Mouse (Mus musculus) embryo, embryonic 9.5 days (tissue): ENCODE results near the gene Mrps6.
A peak's percentile ranks its signal among the peaks of the same experiment; 100 is the strongest.

Experiments used
- DNase-seq: peaks from one replicate; pipeline ENCODE4 v3.0.0-alpha.2; 2017; ENCODE audit errors: extremely low spot score

Mrps6 gene

DNA sequence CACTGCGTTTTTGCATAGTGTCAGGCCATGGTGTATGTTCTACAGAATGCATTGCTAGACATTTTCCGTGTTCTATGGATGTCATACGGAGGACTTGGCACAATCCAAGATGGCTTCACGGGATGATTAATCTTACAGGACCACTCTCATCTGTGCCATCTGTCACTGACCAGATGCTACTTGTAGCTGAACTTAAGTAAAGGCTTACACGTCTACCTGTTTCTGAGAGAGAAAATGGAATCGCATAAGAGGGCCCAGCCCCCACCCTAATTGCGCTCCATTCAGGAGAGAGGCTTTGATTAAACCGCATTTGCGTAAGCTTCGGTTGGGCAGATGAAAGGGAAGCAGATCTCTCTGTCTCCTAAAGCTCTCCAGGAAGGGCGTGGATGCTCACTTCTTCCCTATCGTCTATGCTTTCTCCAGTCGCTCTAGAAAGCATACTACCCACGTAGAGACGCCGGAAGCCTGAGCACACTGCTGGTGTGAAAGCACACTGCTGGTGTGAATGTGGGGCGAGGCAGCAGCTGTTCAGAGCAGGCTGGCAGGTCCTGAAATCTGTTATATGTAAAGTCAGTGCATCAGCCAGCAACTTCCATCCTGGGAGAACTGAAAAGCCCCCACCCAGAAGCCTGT is 62.9 kb downstream of the Mrps6 start:
- DNase-seq: no peak

DNA sequence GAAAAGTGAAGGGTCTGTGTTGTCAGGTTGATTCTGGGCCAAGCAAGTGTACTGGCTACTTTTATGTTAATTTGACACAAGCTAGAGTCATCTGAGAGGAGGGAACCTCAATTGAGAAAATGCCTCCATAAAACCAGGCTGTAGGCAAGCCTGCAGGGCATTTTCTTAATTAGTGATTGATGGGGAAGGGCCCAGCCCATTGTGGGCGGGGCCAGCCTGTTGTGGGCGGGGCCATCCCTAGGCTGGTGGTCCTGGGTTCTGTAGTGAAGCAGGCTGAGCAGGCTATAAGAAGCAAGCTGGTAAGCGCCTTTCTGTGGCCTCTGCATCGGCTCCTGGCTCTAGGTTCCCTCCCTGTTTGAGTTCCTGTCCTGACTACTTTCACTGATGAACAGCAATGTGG is 69.2 kb downstream of the Mrps6 start:
- DNase-seq: no peak

DNA sequence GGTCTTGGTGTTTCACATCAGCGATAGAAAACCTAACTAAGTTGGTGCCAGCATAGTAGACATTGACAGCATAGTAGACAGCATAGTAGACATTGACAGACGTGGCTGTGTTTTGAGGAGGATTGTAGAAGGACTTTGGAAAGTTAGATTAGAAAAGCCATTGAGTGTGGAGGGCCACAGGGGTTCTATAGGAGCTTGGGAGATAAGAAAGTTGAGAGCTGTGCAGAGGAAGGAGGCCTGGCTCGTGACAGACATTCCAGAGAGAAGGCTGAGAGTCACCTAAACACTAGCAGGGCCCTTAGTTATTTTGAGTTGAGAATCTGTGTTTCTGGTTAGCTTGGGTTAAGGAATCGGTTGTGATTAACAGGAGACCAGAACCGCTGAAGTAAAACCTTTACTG is 69.6 kb downstream of the Mrps6 start:
- DNase-seq: no peak

DNA sequence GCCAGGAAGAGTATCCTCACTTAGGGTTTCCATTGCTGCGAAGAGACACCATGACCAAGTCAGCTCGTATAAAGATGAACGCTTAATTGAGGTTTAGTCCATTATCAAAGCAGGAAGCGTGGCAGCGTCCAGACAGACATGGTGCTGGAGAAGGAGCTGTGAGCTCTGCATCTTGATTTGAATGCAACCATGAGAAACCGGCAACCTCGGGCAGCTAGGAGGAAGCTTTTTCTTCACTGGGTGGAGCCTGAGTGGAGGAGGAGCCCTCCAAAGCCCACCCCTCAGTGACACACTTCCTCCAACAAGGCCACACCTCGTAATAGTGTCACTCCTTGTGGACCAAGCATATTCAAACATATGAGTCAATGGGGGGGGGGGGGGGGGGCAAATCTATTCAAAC is 71.8 kb downstream of the Mrps6 start:
- no peak for DNase-seq

DNA sequence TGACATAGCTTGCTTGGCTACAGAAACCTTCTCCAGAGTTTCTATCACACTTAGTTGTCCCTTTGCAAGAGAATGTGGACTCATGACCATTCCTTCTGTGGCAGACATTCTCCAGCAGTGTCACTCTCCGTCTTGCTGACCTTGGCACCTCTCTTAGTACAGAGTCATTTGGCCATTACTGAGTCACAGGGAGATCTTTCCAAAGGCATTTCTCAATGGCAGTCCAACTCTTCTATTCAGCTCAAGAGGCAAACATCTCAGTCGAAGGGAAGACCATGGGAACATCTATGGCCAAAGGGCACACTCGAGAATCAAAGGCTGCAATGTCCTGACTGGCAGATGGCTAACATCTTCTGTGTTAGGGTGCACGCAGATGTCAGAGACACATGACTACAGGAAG is 74.4 kb downstream of the Mrps6 start:
- no peak for DNase-seq

DNA sequence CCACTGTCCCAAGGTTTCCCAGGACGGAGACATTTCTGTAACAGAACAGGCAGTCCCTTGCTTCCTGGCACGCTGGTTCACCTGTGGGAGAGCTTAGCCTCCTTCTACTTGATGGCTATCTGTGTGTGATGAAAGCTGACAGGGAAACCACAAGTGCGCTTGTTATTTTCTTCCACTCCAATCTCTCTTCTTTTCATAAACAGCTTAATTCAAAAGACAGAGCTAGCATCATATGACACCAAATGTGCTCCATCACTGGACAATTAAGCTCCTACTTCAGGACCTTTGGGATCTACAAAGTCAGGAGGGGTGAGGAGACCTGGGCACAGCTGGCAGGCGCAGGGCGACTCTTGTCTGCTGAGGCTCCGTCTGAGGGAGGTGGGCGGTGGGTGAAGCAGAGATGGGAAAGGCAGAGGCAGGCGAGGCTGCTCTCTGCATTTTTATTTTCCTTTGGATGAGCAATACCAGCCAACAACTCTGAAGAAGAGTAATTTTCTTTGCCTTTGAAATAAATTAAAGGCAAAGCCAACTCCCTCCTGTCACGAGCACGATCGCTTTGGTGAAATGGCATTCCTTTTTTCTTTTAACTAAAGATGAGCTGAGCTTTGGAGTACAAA is 76.2 kb downstream of the Mrps6 start:
- DNase-seq: no peak

DNA sequence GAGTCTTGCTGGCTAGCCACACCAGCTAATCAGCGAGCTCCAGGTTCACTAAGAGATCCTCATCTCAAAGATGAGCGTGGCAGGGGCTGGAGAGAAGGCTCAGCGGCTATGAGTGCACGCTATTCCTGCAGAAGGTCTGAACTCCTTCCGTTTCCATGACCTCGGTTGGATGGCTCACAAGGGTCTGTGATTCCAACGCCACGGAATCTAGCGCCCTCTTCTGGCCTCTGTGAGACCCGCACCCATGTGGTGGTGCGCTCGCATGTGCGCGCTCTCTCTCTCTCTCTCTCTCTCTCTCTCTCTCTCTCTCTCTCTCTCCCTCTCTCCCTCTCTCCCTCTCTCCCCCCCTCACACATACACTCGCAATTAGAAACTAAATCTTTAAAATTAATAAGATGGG is 78.2 kb downstream of the Mrps6 start:
- no peak for DNase-seq

DNA sequence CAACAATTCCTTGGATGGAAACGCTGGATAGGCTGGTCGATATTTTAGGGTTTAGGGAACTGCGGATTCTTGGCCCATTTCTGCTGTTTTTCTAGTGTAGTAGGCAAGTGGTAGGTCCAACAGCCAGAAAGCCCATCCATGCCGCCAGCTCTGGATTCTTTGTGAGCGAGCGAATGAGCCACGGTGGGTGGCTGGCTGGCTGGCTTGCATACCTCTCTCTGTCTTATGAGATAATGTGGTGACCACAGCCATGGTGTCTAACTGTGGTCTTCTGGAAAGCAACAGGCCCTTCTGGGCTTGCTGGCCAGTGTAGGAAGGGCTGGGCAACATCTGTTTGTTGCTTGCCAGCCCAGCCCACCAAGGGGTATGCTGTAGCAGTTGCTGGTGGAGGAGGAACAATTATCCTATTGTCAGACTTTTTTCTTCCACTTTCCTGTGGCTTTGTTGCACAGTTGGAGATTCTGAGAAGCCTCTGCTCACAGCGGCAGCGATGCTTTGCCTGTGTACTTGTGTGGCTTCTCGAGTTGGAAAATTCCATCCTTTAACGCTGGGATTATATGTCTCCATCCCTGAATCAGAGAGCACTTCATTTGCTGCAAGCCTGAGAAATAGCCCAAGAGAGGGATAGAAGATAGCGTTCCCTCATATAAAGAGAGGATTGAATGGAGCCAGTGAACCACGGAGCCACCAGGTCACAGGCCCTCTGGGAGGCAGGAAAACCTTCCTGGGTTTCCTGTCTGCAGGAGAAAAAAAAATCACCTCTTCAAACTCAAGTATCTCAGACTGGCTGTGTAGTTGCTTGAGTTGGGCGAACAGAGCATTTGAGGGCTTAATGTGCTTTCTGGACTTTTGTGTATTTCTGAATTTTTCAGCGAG is 81.6 kb downstream of the Mrps6 start:
- peak; percentile 48 for DNase-seq

DNA sequence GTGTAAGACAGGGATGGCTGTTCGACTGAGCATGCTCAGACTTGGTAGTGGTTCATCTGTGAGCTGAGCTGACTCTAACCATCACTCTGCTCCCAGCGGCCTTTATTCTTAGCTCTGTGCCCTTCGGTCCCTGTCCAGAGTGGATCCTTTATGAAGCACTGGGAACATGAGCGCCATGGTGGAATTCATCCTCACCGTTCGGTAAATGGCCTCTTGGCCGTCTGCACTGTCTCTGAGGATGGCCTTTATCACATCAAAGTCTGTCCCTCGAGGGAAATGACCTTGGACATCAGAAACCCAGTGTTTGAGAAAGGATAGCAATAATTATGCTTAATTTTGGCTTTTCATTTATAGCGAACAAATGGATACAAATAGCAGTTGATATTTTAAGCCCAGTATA is 82.3 kb downstream of the Mrps6 start:
- DNase-seq: no peak

DNA sequence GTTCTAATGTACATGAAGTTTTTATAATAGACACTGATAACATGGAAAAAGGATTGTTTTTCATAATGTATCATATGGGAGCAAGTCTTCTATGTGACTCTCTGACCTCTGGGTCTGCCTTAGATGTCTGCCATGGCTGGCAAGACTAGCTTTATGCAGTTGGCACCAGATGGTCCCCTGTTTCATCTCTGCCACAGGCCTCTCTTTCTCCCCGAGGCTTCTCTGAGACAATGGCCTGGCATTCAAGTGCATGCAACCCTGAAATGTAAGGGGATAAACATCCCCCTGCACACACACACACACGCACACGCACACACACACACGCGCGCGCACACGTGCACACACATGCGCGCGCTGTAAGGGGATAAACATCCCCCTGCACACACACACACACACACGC is 83.0 kb downstream of the Mrps6 start:
- DNase-seq: no peak

DNA sequence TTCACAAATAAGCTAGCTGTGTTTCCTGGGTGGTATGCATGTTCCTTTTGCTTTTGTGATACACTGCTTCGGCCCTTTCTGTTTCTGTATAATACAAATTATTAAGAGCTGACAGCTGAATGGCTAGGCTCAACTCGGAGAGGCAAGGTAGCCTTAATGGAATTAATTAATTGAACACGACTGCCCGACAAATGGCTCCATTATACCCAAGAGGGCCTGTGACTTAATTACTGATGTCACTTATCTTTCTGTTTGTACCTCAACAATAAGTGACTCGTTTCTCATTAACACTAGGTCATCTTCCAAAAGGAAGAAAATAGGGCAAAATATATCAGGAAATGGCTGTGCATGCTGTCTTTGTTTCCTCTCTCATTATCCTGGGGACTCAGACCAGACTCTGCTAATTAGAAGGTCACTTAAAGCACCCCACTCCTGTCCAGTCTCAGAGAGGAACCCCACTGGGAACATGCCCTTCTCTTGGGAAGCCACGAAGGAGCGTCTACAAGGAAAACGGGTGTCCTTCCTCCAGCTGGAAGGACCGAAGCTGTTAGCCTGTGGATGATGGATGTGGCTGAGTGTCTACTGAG is 84.4 kb downstream of the Mrps6 start:
- DNase-seq: no peak

DNA sequence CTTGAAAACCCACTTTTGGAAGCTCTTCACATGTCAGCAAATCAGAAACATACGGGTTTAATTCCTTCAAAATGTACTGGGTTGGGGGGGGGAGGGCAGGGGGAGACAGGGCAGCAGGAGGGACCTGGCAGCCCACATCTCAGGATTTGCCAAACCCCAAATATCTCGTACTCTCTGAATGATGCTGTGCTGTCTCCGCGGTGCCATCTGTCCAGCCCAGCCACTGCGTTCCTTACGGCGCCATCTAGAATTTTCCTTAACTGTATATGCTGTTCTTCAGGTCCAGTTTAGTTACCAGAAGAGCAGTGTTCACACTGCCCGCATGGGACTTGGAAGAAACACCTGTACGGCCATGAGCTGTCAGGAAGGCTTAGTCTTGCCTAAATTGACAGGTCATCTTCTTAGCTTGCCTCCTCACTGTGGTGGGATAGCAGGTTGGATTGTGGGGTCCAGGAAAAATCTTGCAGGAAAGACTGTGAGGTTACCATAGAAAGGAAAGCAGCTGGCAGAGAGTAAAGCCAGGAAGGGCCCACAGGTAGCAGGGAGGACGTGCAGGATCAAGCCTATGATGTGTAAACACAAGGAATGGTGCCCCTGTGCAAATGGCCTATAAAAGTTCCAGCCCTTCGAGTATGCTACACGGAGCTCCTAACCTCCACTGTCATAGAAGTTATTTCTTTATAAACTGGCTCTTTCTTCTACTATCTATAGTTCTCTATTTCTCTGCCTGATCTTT is 89.7 kb downstream of the Mrps6 start:
- no peak for DNase-seq

DNA sequence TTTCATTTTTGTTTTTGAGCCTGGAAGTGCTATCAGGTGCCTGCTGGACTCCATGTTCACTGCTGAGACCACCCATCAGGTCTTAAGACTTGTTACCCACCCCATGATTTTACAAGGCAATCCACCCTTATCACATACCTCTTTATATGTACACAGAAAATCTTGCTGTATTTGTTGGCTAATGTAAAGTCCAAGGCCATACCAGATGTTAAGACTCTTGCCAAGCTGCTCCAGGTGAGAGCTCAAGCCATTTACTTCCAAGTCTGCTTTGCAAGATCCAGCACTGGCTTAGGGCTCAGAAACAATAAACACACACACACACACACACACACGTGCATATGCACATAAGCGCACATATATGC is 90.3 kb downstream of the Mrps6 start:
- DNase-seq: no peak

DNA sequence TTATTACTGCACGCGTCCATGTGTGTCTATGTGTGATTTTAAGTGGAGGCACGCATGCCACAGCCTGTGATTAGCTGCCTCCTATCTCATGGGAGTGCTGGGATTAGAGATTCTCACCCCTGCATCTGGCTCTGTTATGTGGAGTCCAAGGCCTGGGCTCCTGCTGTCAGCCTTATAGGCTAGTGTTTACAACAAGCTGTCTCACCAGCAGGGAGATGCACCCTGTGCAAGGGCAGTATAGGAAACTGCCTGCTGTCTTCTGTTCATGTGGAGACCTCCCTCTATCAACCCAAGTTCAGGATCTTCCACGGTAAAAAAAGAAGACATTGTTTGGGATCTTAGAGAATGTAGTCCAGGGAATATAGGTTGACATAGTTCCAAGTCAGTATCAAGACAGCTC is 92.9 kb downstream of the Mrps6 start:
- no peak for DNase-seq

DNA sequence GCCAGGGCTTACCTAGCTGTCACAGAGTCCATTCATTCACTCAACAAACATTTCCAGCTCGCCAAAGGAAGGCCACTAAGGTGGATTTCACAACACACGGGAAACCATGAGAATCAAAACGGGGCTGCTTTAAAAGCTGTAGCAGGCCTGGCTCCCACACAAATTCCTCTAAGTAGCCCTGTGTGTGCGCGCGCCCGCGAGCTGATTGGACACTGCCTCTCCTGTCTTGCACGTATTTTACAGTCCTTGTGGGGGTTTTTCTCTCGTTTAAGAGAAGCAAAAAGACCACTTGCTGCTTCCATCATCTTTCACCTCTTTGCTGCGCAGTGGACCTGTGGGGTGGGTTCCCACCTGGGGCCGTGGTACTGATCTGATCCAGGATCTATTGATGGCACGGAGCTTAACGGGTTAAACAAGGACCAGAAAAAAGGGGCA is 100.0 kb downstream of the Mrps6 start:
- no peak for DNase-seq

DNA sequence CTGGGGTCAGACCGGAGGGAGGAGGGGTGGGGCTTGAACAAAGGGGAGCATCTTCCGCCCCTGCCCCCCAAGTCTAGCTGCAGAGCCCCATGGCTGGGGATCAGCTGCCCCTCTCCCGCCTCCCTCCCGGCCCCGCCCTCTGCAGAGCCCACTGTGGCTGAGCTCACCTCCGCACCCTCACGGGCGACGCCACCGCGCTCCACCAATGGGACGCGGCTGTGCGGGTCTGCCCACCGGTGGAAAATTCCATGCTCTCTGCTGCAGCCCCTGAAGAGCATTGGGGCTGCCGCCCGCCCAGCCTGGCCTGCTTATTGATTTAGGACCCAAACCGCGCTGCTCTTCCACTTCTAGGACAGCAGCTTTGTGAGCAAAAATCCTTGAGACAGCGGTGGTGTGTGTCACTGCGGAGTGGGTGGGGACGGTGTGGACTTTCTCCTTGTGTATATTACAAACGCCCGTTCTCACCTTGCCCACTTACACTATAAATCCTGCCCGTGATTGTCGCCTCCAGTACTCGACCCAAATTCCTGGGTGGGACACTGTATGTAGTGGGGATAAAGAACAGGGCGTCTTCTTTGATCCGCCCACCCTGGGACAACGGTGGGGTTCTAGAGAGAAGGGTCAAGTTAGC is 100.5 kb downstream of the Mrps6 start:
- peak; percentile 79 for DNase-seq

DNA sequence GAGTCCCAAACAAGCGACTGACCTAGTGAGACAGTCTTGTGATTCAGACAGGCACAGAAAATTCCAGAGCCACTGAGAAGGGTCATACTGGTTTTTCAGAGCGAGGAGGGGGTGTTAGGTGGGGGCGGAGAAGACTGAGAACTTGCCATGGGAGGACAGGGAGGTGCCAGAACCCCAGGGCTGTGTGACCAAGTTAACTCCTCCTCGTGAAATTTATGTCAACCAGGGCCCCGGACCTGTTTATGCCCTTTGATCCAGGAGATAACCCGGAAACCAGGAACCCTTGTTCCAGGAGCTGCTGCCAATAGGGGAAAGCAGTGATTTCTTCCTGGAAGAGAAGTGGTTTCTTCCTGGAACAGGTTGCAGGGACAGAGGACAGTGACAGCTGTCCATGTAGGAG is 101.0 kb downstream of the Mrps6 start:
- DNase-seq: no peak
